In genomic region chr10:11148884-11149741, GRCm38 (mm10) we compare ENCODE assay signal across 8 mouse cellular contexts. TPM values are rescaled to one million over a fixed set of nuclear protein-coding genes. Genes with fewer than 3 reads are reported as not detected.
DNase-seq lines count a peak whose midpoint lies in the region; ATAC-seq lines count a peak whose summit lies in the region.

Gene Shprh (plus strand): TSS chr10:11149427.

- H3K4me2 ChIP-seq in kidney, embryonic 15.5 days, result peak within 1 kb of the TSS; percentile 68

- peak within 1 kb of the TSS; percentile 93 for H3K9ac ChIP-seq in kidney, embryonic 15.5 days

- peak within 1 kb of the TSS; percentile 90 for H3K27ac ChIP-seq in heart, embryonic 10.5 days
- peak within 1 kb of the TSS; percentile 86 for H3K27ac ChIP-seq in kidney, embryonic 15.5 days

- H3K4me3 ChIP-seq in heart, embryonic 10.5 days, result peak within 1 kb of the TSS; percentile 95
- peak within 1 kb of the TSS; percentile 96 for H3K4me3 ChIP-seq in kidney, embryonic 15.5 days (replicated peaks)

- peaks cover 15% of the 10 kb centered on the region for H3K4me1 ChIP-seq in heart, embryonic 10.5 days
- H3K4me1 ChIP-seq in kidney, embryonic 15.5 days, result peaks cover 14% of the 10 kb centered on the region

- DNase-seq in B cell, adult 2 months, result peak; percentile 98 to 99
- peak; percentile 100 for DNase-seq in brain, adult 2 months (ENCODE audit: low read depth, low spot score)
- peak; percentile 100 for DNase-seq in heart, embryonic 10.5 days (ENCODE audit: low spot score)
- peak; percentile 99 for DNase-seq in liver
- DNase-seq in spleen, postnatal 4 days (ENCODE audit: low spot score in 2 of 2), result peak; percentile 98

- H3K36me3 ChIP-seq in heart, embryonic 10.5 days, result peaks cover 19% of the 10 kb centered on the region
- H3K36me3 ChIP-seq in kidney, embryonic 15.5 days, result peaks cover 24% of the 10 kb centered on the region

- no peaks in the 10 kb centered on the region for H3K27me3 ChIP-seq in heart, embryonic 10.5 days (ENCODE audit: insufficient read depth, poor library complexity, severe bottlenecking)
- no peaks in the 10 kb centered on the region for H3K27me3 ChIP-seq in kidney, embryonic 15.5 days

- ATAC-seq in erythroblast, adult 5-6 weeks (replicated peaks; ENCODE audit: low FRiP score, poor library complexity, severe bottlenecking), result peak; percentile 99
- ATAC-seq in kidney, embryonic 15.5 days (replicated peaks; ENCODE audit: low FRiP score), result peak; percentile 100
- ATAC-seq in monocyte, adult 5-6 weeks (replicated peaks; ENCODE audit: insufficient number of reproducible peaks, low FRiP score, low TSS enrichment, poor library complexity, severe bottlenecking), result peak; percentile 99

- 2% methylated on average over 60 of the region's 60 CpGs for WGBS in heart, embryonic 10.5 days
- 1% methylated on average over 60 of the region's 60 CpGs for WGBS in kidney, embryonic 15.5 days

- no peaks in the 10 kb centered on the region for H3K9me3 ChIP-seq in heart, embryonic 10.5 days
- no peaks in the 10 kb centered on the region for H3K9me3 ChIP-seq in kidney, embryonic 15.5 days (replicated peaks)

RNA-seq across cellular contexts. Expression of gene Shprh, which starts in this region (rescaled TPM):
- total RNA-seq in erythroblast, adult 5-6 weeks (2015; ENCODE audit: low replicate concordance), result 2.9 and 7.5 TPM in 2 replicates
- total RNA-seq in erythroblast, adult 5-6 weeks (2017; ENCODE audit: low replicate concordance), result 6.8 TPM in 2 replicates
- polyA plus RNA-seq in heart, embryonic 10.5 days (2016; fragmentation: Nextera tagmentation; extraction: Ambion mirVana), result 14.3 and 15.0 TPM in 2 replicates
- polyA plus RNA-seq in kidney, embryonic 15.5 days (2015; fragmentation: Nextera tagmentation; extraction: Ambion mirVana), result 17.6 and 17.7 TPM in 2 replicates
- 19.6 to 46.4 TPM (median 21.4 TPM) in 3 replicates for total RNA-seq in monocyte, adult 5-6 weeks (2017)

Comparison
In these comparisons a context has a peak if more than half of its experiments do, and no peak if none do; other contexts are left out.
1. Peak in every context shown above with its lines: DNase-seq, ATAC-seq, H3K4me3 ChIP-seq and H3K27ac ChIP-seq.